Mouse (Mus musculus) fat pad, adult 2 months (tissue): ENCODE data around the gene Tekt2.

Experiments
- DNase-seq: peaks from one replicate; pipeline ENCODE4 v3.0.0-alpha.2; 2011; ENCODE audit warnings: low read depth, low spot score; ENCODE audit errors: extremely low read depth

The Tekt2 gene

DNA sequence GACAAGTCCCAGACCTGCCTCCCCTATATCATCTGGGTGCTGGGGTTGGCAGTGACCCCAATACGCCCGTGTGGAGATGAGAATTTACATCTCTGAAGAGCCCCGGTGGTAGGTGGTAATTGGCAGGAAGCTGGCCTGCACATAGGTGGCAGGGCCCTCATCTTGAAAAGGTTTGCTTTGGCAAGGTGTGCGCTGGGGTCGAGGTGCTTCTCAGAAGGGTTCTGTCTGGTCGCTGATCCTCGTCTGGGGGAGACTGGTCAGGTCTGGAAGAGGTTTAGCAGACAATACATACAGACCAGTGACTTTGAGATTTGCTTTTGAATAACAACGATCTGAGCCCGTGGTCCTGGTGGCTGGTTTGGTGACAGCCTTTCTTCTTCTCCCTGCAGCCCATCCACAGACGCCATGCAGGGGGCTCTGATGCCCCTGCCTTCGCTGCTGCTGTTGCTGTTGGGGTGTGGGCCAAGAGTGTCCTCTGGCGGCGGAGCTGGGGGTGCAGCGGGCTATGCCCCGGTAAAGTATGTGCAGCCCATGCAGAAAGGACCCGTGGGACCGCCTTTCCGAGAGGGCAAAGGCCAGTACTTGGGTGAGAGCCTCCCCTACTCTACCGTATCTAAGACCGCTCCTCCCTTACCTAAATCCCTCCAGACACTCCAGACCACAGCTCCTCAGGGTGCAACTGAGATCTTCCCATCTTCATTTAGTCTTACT is 16.1 kb downstream of the Tekt2 start:
- no peak for DNase-seq

DNA sequence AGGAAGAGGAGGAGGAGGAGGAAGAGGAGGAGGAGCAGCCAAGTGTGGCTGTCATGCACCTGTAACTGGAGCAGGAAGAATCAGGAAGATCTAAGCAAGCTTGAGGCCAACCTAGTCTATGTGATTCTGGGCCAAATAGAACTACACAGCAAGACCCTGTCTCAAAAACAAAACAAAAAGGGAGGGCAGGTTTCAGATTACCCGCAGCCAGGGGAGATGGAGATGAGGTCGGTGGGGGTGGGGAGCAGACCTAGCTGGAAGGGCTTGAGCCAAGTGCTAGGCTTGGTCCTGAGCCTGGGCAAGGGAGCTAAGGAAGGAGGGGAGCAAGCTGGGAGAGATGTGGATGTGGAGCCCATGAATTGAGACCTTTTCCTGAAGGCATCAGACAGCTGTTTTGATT is 18.7 kb downstream of the Tekt2 start:
- no peak for DNase-seq

DNA sequence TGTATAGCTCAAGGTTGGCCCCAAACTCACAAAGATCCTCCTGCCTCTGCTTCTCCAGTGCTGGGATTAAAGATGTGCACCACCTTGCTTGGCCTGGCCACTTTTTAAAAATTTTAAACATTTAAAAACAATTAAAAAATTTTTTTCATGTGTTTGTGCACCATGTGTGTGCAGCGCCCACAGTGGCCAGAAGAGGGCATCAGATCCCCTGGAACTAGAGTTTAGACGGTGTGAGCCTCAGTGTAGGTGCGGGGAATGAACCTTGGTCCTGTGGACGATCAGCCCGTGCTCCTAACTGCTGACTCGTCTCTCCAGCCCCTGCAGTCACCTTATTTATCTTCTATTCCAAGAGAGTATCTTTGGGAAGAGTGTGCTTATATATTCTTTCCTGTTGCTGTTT is 19.4 kb downstream of the Tekt2 start:
- DNase-seq, result no peak

GRCm38 (mm10) chr4:126305428-126305827 is 20.1 kb downstream of the Tekt2 start:
- no peak for DNase-seq

- no peak for DNase-seq
Observed at GRCm38 (mm10) chr4:126303877-126304276, 21.6 kb downstream of the Tekt2 start.

DNA sequence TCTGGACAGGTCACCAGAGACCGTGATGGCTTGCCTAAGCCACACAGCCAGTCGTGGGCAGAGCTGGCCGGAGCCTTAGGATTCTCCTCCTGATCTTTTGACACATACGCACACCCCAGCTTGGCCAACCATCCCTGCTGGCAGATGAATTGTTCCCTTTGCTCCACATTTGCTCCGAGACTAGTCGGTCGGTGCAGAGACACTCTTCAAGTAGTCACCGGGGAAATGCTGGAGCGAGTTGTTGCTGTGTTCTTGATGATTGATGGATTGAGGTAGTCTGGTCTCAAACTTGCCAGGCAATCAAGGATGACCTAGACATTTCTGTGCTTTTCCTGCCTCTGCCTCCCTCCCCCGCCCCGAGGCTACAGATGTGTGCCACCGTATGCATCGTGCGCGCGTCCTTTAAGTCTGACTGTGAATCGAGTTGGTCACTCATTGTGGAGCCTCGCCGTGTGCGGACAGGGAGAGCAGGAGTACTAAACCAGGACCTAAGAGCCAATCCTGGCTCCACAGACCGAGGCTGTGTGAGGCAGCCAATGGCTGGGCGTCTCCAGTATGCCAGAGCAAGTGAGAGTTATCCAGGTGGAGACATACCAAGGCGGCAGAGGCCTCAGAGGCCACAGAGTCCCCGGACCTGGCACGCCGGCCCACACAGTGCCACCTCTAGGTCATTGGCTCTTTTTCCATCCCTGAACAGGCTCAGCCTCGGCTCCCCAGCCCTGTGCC is 23.7 kb downstream of the Tekt2 start:
- DNase-seq, result no peak

DNA sequence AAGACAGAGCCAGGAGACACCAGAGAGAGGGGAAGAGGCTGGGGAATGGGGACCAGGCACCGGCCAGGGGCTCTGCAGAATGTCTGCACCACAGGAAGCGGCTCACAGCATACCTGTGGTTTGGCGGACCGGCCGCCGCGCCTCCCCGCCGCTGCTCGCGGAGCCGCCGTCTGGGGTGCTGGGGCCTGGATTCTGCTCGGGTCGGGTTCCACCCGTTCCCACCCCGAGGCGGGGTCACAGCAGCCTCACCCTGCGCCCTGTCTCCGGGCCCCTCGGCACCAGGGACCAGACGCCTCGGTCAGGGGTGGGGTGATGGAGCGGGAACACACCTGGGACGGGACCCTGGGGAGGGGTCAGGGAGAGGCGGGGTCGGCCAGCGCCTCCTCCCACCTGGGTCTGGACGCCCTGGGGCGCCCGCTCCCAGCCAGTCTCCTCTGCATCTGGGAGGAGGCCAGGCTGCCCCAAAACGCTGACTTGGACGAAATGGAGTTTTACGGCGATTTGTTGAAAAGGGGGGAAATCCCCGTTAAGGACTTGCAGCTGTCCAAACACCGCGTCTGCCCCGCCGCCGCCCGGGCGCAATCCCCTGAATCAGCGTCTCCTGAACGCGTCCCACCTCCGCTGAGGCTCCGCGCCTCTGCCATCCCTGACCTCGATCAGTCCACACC is 24.4 kb downstream of the Tekt2 start:
- DNase-seq, result no peak

GRCm38 (mm10) chr4:126296617-126297101 is 28.8 kb downstream of the Tekt2 start:
- DNase-seq, result no peak

- DNase-seq, result no peak
Observed at GRCm38 (mm10) chr4:126295937-126296336, 29.6 kb downstream of the Tekt2 start.

DNA sequence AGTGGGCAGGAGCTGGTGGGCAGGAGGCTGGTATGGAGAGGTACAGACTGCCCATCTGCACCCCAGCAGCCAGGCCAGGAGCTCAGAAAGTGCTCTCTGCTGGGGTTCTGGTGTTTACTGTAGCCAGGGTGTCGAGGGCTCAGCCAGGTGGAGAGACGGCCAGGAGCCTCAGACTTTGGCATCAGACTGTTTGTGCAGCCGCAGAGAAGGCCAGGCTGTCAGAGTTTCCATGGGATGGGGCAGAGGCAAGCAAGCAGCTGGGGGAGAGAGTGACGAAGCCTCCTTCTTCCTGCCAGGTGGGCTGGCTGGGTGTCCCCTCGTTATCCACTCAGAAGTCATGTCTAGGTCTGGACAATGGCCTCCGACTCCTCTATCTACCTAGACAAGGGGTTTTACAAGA is 30.3 kb downstream of the Tekt2 start:
- DNase-seq, result no peak

GRCm38 (mm10) chr4:126291196-126291595 is 34.3 kb downstream of the Tekt2 start:
- DNase-seq, result no peak

GRCm38 (mm10) chr4:126290314-126290713 is 35.2 kb downstream of the Tekt2 start:
- no peak for DNase-seq

DNA sequence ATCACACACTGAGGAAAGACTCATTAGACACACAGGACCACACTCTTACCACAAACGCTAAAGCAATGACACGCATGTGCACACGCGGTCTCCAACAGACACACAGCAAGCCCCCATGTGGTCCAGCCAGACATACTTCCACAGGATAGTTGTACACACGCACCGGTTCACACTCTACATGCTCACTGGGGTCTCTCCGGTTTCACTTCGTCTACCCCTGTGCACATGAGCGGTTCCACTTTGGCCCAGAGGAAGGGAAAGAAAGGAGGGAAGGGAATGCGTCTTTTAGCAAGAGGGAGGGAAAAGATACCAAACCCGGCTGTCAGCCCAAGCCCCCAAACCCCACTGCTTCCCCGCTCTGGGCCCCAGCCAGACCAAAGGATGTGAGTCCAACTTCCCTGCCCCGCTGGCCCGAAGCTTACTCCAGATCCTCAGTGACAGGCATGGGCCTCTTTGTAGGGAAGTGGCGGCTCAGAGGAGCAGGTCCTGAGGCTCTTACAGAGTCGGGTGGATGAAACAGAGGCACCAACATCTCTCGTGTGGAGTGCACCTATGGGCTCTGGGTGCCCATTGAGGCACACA is 37.3 kb downstream of the Tekt2 start:
- DNase-seq, result no peak

DNA sequence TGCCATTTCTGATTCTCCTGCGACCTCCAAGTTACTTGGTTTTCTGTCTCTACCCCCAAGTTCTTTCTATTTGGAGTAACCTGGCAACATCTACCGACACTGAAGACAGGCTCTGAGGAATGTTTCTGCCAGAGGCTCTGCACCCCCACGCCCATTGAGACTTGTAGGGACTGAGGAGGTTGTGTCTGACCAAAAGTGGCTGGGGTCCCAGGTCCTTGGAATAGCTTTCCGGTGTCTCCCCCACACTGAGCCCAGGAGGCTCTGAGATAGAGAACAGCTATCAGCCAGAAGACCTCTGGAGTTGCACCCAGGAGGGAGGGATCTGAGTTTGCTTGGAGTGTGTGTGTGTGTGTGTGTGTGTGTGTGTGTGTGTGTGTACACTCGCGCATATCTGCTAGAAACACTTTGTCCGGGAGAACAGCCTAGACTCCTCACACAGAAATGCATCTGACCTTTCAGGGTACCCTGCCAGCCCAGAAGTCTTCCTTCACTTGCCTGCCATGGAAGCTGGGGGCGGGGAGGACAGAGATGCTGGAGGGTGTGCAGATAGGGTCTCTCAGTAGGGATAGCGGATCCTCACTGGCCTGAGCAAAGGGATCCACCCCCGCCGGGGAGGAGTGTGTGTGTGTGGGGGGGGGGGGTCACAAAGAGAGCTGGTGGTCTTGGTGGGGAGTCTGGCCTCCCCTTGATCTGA is 38.0 kb downstream of the Tekt2 start:
- no peak for DNase-seq

GRCm38 (mm10) chr4:126286492-126286891 is 39.0 kb downstream of the Tekt2 start, which contains the start of gene Col8a2:
Col8a2 (plus strand) TSS chr4:126286793.
- DNase-seq, result no peak

DNA sequence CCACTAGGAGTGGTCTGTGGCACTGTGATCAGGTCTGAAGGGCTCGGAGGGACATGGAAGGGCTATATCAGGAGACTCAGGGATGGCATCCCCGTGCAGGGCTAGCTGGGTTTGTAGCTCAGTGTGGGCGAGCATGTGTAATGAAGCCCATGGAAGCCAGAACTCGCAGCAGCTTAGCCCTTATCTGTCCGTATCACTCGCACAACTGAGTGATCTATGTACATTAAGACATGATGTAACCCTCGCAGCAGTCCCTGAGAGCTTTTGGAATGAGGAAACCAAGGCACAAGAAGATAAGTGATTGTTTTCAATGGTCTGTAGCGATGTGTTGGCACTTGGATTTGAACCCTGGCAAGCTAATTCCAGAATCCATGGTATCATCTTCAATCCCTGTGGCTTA is 41.9 kb downstream of the Tekt2 start:
- DNase-seq, result no peak

DNA sequence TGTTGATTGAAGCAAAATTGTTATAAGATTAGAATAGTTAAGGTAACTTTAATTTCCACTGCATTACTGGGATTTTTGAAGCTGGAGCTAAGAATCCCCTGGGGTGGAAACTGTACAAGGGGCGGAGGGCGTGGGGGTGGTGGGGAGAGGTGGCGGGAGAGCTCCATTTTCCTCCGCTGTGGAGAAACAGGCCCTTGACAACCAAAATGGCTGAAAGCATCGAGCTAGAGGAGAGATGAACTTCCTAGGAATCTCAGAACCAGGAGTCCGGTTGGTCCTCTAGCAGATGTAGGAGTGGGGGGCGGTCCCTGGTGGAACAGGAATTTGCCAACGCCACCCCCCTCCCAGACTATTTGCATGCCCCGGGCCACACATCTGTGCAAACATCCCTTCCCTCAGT is 43.8 kb downstream of the Tekt2 start:
- no peak for DNase-seq

- DNase-seq, result no peak
Observed at GRCm38 (mm10) chr4:126278961-126279360, 46.5 kb downstream of the Tekt2 start.

- DNase-seq, result no peak
Observed at GRCm38 (mm10) chr4:126278565-126278915, 46.9 kb downstream of the Tekt2 start.

- no peak for DNase-seq
Observed at GRCm38 (mm10) chr4:126277906-126278564, 47.5 kb downstream of the Tekt2 start.
